16 mouse cellular contexts compared by ENCODE assay signal in genomic region chr1:39944972-39945323, GRCm38 (mm10). TPM values are rescaled to one million over a fixed set of nuclear protein-coding genes. Genes with fewer than 3 reads are reported as not detected.
A peak's percentile ranks its signal among the peaks of the same experiment; 100 is the strongest.
DNase-seq lines count a peak whose midpoint lies in the region; ATAC-seq and TF ChIP-seq lines count a peak whose summit lies in the region.
"Had no signal": no experiment of that assay in that cellular context is flagged by ENCODE, and none has a peak within 500 bp of the region (broad histone marks: within the 10 kb centered on the region; RNA-seq: fewer than 3 reads in every experiment).

No protein-coding gene starts in this region.

- no peak for ATAC-seq in hindbrain, embryonic 12.5 days (ENCODE audit: low FRiP score)
- ATAC-seq in hindbrain, postnatal 0 days, result no peak

- TF ChIP-seq EP300 in ES-Bruce4 (IDR thresholded peaks at IDR 0.05; ENCODE audit: insufficient read depth, low read depth, low read length), result 0 out of 2 replicates have a peak, but pooled peaks have one; percentile 43

- no peak for DNase-seq in hindbrain, embryonic 10.5 days (ENCODE audit: low spot score)
- no peak for DNase-seq in hindbrain, postnatal 0 days (ENCODE audit: low spot score)
- DNase-seq in layer of hippocampus, postnatal 36 days, result no peak
- no peak for DNase-seq in B cell, adult 2 months
- DNase-seq in adrenal gland, postnatal 14 days, result no peak
- DNase-seq: cerebellum, adult 9-11 months; gastrocnemius, postnatal 14 days; kidney, postnatal 14 days; lung, adult 2 months; right cerebral cortex, postnatal 25 days; thymus, adult 18-20 months had no signal

- no peaks in the 10 kb centered on the region for H3K27me3 ChIP-seq in hindbrain, embryonic 12.5 days
- H3K27me3 ChIP-seq in hindbrain, embryonic 10.5 days (ENCODE audit: insufficient read depth, poor library complexity, severe bottlenecking), result no peaks in the 10 kb centered on the region
- no peaks in the 10 kb centered on the region for H3K27me3 ChIP-seq in ES-Bruce4 (ENCODE audit: control insufficient read depth, insufficient read depth, low read length, poor library complexity, severe bottlenecking)
- H3K27me3 ChIP-seq in hindbrain, postnatal 0 days (ENCODE audit: insufficient read depth, low read length), result no peaks in the 10 kb centered on the region
- H3K27me3 ChIP-seq: limb, embryonic 13.5 days had no signal

- H3K4me2 ChIP-seq in hindbrain, embryonic 12.5 days (replicated peaks), result no peak overlapping the region
- no peak overlapping the region for H3K4me2 ChIP-seq in hindbrain, postnatal 0 days (ENCODE audit: low read depth, low read length)
- H3K4me2 ChIP-seq: limb, embryonic 13.5 days had no signal

- no peaks in the 10 kb centered on the region for H3K36me3 ChIP-seq in hindbrain, embryonic 12.5 days
- H3K36me3 ChIP-seq in hindbrain, embryonic 10.5 days, result no peaks in the 10 kb centered on the region
- H3K36me3 ChIP-seq in ES-Bruce4 (ENCODE audit: control insufficient read depth, insufficient read depth, low read length, poor library complexity, severe bottlenecking), result no peaks in the 10 kb centered on the region
- H3K36me3 ChIP-seq in hindbrain, postnatal 0 days (ENCODE audit: insufficient read depth, low read length), result no peaks in the 10 kb centered on the region
- H3K36me3 ChIP-seq: embryonic facial prominence, embryonic 10.5 days; limb, embryonic 13.5 days had no signal

- H3K4me3 ChIP-seq in hindbrain, embryonic 12.5 days, result no peak overlapping the region
- H3K4me3 ChIP-seq in hindbrain, embryonic 10.5 days, result no peak overlapping the region
- no peak overlapping the region for H3K4me3 ChIP-seq in ES-Bruce4 (ENCODE audit: low read depth, low read length)
- H3K4me3 ChIP-seq in cortical plate, adult 2 months (ENCODE audit: insufficient read depth, low read length), result no peak overlapping the region
- H3K4me3 ChIP-seq in hindbrain, postnatal 0 days (ENCODE audit: low read length), result no peak overlapping the region
- H3K4me3 ChIP-seq: embryonic facial prominence, embryonic 10.5 days; limb, embryonic 13.5 days had no signal

- H3K27ac ChIP-seq in hindbrain, embryonic 12.5 days, result peak overlapping the region; percentile 44; the same call in 1 of the 2 replicates
- no peak overlapping the region for H3K27ac ChIP-seq in hindbrain, embryonic 10.5 days
- H3K27ac ChIP-seq in ES-Bruce4 (ENCODE audit: insufficient read depth, low read length), result no peak overlapping the region
- peak overlapping the region; percentile 31; the same call in 1 of the 2 replicates for H3K27ac ChIP-seq in cortical plate, adult 2 months (ENCODE audit: insufficient read depth, low read length)
- H3K27ac ChIP-seq in hindbrain, postnatal 0 days, result peak overlapping the region; percentile 46; the same call in 1 of the 2 replicates
- H3K27ac ChIP-seq: embryonic facial prominence, embryonic 10.5 days; limb, embryonic 13.5 days had no signal

- no peaks in the 10 kb centered on the region for H3K9me3 ChIP-seq in hindbrain, embryonic 12.5 days (replicated peaks)
- no peaks in the 10 kb centered on the region for H3K9me3 ChIP-seq in hindbrain, embryonic 10.5 days
- H3K9me3 ChIP-seq in ES-Bruce4 (replicated peaks; ENCODE audit: control insufficient read depth, insufficient read depth, low read length, poor library complexity, severe bottlenecking), result no peaks in the 10 kb centered on the region
- no peaks in the 10 kb centered on the region for H3K9me3 ChIP-seq in hindbrain, postnatal 0 days (ENCODE audit: low read length)
- H3K9me3 ChIP-seq: embryonic facial prominence, embryonic 10.5 days; limb, embryonic 13.5 days had no signal

- H3K9ac ChIP-seq in hindbrain, embryonic 12.5 days, result no peak overlapping the region
- no peak overlapping the region for H3K9ac ChIP-seq in ES-Bruce4 (ENCODE audit: low read depth, poor library complexity, severe bottlenecking)
- no peak overlapping the region for H3K9ac ChIP-seq in hindbrain, postnatal 0 days (replicated peaks; ENCODE audit: low read length)
- H3K9ac ChIP-seq: limb, embryonic 13.5 days had no signal

- WGBS in hindbrain, embryonic 12.5 days, result 45% methylated on average over 4 of the region's 4 CpGs
- 45% methylated on average over 4 of the region's 4 CpGs for WGBS in hindbrain, embryonic 10.5 days
- WGBS in hindbrain, postnatal 0 days, result 31% methylated on average over 4 of the region's 4 CpGs

- TF ChIP-seq CTCF in ES-Bruce4 (IDR thresholded peaks at IDR 0.05; ENCODE audit: low read depth, low read length), result no peak
- TF ChIP-seq CTCF in cortical plate, adult 2 months (IDR thresholded peaks at IDR 0.05; ENCODE audit: extremely low read depth, insufficient read depth, low read length), result no peak
- no peak for TF ChIP-seq CTCF in hindbrain, postnatal 0 days (IDR thresholded peaks at IDR 0.05; ENCODE audit: low read depth)

- peaks cover 95% of the 10 kb centered on the region for H3K4me1 ChIP-seq in hindbrain, embryonic 12.5 days
- peaks cover 98% of the 10 kb centered on the region for H3K4me1 ChIP-seq in hindbrain, embryonic 10.5 days (replicated peaks)
- peaks cover 6% of the 10 kb centered on the region for H3K4me1 ChIP-seq in ES-Bruce4 (ENCODE audit: control insufficient read depth, insufficient read depth, low read length)
- peaks cover 42% of the 10 kb centered on the region for H3K4me1 ChIP-seq in cortical plate, adult 2 months (ENCODE audit: control insufficient read depth, insufficient read depth, low read length)
- peaks cover 72% of the 10 kb centered on the region for H3K4me1 ChIP-seq in hindbrain, postnatal 0 days (ENCODE audit: insufficient read depth, low read length)

- no peak for TF ChIP-seq POLR2A in ES-Bruce4 (IDR thresholded peaks at IDR 0.05; ENCODE audit: insufficient read depth, low read length)
- no peak for TF ChIP-seq POLR2A in cortical plate, adult 2 months (IDR thresholded peaks at IDR 0.05; ENCODE audit: extremely low read depth, insufficient read depth, low read length)

RNA-seq across cellular contexts. Expression of gene Map4k4, which starts 44.2 kb away (rescaled TPM):
- 65.6 and 66.2 TPM in 2 replicates for polyA plus RNA-seq in hindbrain, embryonic 12.5 days (2016; fragmentation: Nextera tagmentation; extraction: Ambion mirVana)
- polyA plus RNA-seq in hindbrain, embryonic 10.5 days (2016; fragmentation: Nextera tagmentation; extraction: Ambion mirVana), result 38.5 and 40.1 TPM in 2 replicates
- polyA plus RNA-seq in ES-Bruce4 (2011; ENCODE audit: insufficient read depth, insufficient read length, low read depth, missing spikeins), result 289 and 308 TPM in 2 replicates
- 111 and 112 TPM in 2 replicates for polyA plus RNA-seq in cortical plate, adult 2 months (2012; rRNA removed)
- 172 and 189 TPM in 2 replicates for total RNA-seq in hindbrain, postnatal 0 days (2014; rRNA removed)
- polyA plus RNA-seq in hindbrain, postnatal 0 days (2015; fragmentation: Nextera tagmentation; extraction: Ambion mirVana), result 32.4 and 34.1 TPM in 2 replicates
- 100 to 1,000 TPM; 146 to 166 TPM for total RNA-seq in layer of hippocampus, postnatal 36 days (2021)
- 140 and 141 TPM in 2 replicates for total RNA-seq in adrenal gland, postnatal 14 days (2021)

Comparison
In these comparisons a context has a peak if more than half of its experiments do, and no peak if none do; other contexts are left out.
1. H3K27ac ChIP-seq: peak in hindbrain, embryonic 12.5 days (single experiment), cortical plate, adult 2 months (single experiment) and hindbrain, postnatal 0 days (single experiment); none in hindbrain, embryonic 10.5 days (single experiment) and ES-Bruce4 (single experiment).